Mouse (Mus musculus) heart, adult 11 months (tissue): ENCODE measurements at regions not wholly inside any gene's neighbourhood (a gene's known extent, or its start where the extent isn't known, plus 50 kb on each side); places are given as distances from the start of the nearest gene placed in this dataset.

Experiments used
- DNase-seq: peaks from one replicate; pipeline ENCODE4 v3.0.0; 2022

GRCm38 (mm10) chr4:125350056-125350455, 140.4 kb upstream of the Grik3 start:
- DNase-seq = peak; percentile 15

- DNase-seq = no peak
Measured at GRCm38 (mm10) chr4:125339056-125339455, 151.4 kb upstream of the Grik3 start.

GRCm38 (mm10) chr4:125328806-125329205, 161.7 kb upstream of the Grik3 start:
- DNase-seq = peak; percentile 40

GRCm38 (mm10) chr4:125324495-125324894, 166.0 kb upstream of the Grik3 start:
- no peak for DNase-seq

GRCm38 (mm10) chr4:125319343-125319742, 171.2 kb upstream of the Grik3 start:
- DNase-seq = peak; percentile 46

- no peak for DNase-seq
Measured at GRCm38 (mm10) chr4:125318293-125318692, 172.2 kb upstream of the Grik3 start.

GRCm38 (mm10) chr4:125316876-125317275, 173.6 kb upstream of the Grik3 start:
- DNase-seq = peak; percentile 45

GRCm38 (mm10) chr4:125315818-125316217, 174.7 kb upstream of the Grik3 start:
- peak; percentile 80 for DNase-seq

- DNase-seq = no peak
Measured at GRCm38 (mm10) chr4:125313892-125314291, 176.6 kb upstream of the Grik3 start.

GRCm38 (mm10) chr4:125313252-125313651, 177.2 kb upstream of the Grik3 start:
- DNase-seq = no peak

- no peak for DNase-seq
Measured at GRCm38 (mm10) chr4:125308171-125308570, 180.5 kb upstream of the Zc3h12a start.

GRCm38 (mm10) chr4:125305766-125306165, 178.1 kb upstream of the Zc3h12a start:
- no peak for DNase-seq

- DNase-seq = no peak
Measured at GRCm38 (mm10) chr4:125302660-125303059, 175.0 kb upstream of the Zc3h12a start.

GRCm38 (mm10) chr4:125300503-125301457, 173.1 kb upstream of the Zc3h12a start:
- no peak for DNase-seq

GRCm38 (mm10) chr4:125290761-125291160, 163.1 kb upstream of the Zc3h12a start:
- no peak for DNase-seq

GRCm38 (mm10) chr4:125289709-125290108, 162.1 kb upstream of the Zc3h12a start:
- no peak for DNase-seq

- DNase-seq = no peak
Measured at GRCm38 (mm10) chr4:125289031-125289449, 161.4 kb upstream of the Zc3h12a start.

- no peak for DNase-seq
Measured at GRCm38 (mm10) chr4:125282974-125283319, 155.3 kb upstream of the Zc3h12a start.

- peak; percentile 90 for DNase-seq
Measured at GRCm38 (mm10) chr4:125282154-125282973, 154.7 kb upstream of the Zc3h12a start.

GRCm38 (mm10) chr4:125279165-125279564, 151.5 kb upstream of the Zc3h12a start:
- DNase-seq = no peak

- no peak for DNase-seq
Measured at GRCm38 (mm10) chr4:125276861-125277260, 149.2 kb upstream of the Zc3h12a start.

GRCm38 (mm10) chr4:125275259-125275658, 147.6 kb upstream of the Zc3h12a start:
- no peak for DNase-seq

GRCm38 (mm10) chr4:125270951-125271350, 143.3 kb upstream of the Zc3h12a start:
- no peak for DNase-seq

- DNase-seq = no peak
Measured at GRCm38 (mm10) chr4:125266212-125266611, 138.6 kb upstream of the Zc3h12a start.
